Mouse (Mus musculus): ENCODE results near the gene Adamts8.

- no peak for TF ChIP-seq CTCF (IDR thresholded peaks at IDR 0.05; ENCODE audit: control insufficient read depth, insufficient read depth, low read length)
- no peak for TF ChIP-seq POLR2A (IDR thresholded peaks at IDR 0.05; ENCODE audit: borderline replicate concordance, control insufficient read depth, low read depth, low read length)
Observed at GRCm38 (mm10) chr9:31010040-31010439, 67.7 kb downstream of the Adamts8 start.
